11 mouse cellular contexts compared by ENCODE assay signal in genomic region chr3:97931310-97931885, GRCm38 (mm10). TPM values are rescaled to one million over a fixed set of nuclear protein-coding genes. Genes with fewer than 3 reads are reported as not detected.
A peak's percentile ranks its signal among the peaks of the same experiment; 100 is the strongest.
DNase-seq lines count a peak whose midpoint lies in the region; ATAC-seq and TF ChIP-seq lines count a peak whose summit lies in the region.
"Had no signal": no experiment of that assay in that cellular context is flagged by ENCODE, and none has a peak within 500 bp of the region (broad histone marks: within the 10 kb centered on the region; RNA-seq: fewer than 3 reads in every experiment).

No protein-coding gene starts in this region.

- H3K4me2 ChIP-seq in stomach, postnatal 0 days (replicated peaks; ENCODE audit: low read depth): no peak overlapping the region
- no peak overlapping the region for H3K4me2 ChIP-seq in neural tube, embryonic 15.5 days

- H3K4me3 ChIP-seq in left cerebral cortex, adult 2 months: no peak overlapping the region
- H3K4me3 ChIP-seq in bone marrow macrophage, adult 2 months (ENCODE audit: insufficient read depth, low read length): no peak overlapping the region
- no peak overlapping the region for H3K4me3 ChIP-seq in stomach, postnatal 0 days (ENCODE audit: low read depth, low read length)
- no peak overlapping the region for H3K4me3 ChIP-seq in neural tube, embryonic 15.5 days (replicated peaks)
- H3K4me3 ChIP-seq: hindbrain, embryonic 15.5 days had no signal

- H3K27me3 ChIP-seq in stomach, postnatal 0 days (ENCODE audit: control insufficient read depth, insufficient read depth, low read length): no peaks in the 10 kb centered on the region
- H3K27me3 ChIP-seq in neural tube, embryonic 15.5 days (replicated peaks): no peaks in the 10 kb centered on the region
- H3K27me3 ChIP-seq: hindbrain, embryonic 15.5 days had no signal

- TF ChIP-seq CTCF in left cerebral cortex, adult 2 months (IDR thresholded peaks at IDR 0.05): no peak
- no peak for TF ChIP-seq CTCF in bone marrow macrophage, adult 2 months (IDR thresholded peaks at IDR 0.05; ENCODE audit: low read depth, low read length)
- no peak for TF ChIP-seq CTCF in stomach, postnatal 0 days (IDR thresholded peaks at IDR 0.05; ENCODE audit: low read depth)

- no peaks in the 10 kb centered on the region for H3K9me3 ChIP-seq in stomach, postnatal 0 days (ENCODE audit: control insufficient read depth, low read length)
- H3K9me3 ChIP-seq in neural tube, embryonic 15.5 days (replicated peaks): no peaks in the 10 kb centered on the region
- H3K9me3 ChIP-seq: hindbrain, embryonic 15.5 days had no signal

- peak; percentile 31 to 49 for DNase-seq in left cerebral cortex, adult 2 months (ENCODE audit: extremely low spot score in 1 of 2, low spot score in 2 of 2)
- no peak for DNase-seq in left cerebral cortex, adult 11 months (ENCODE audit: low spot score)
- DNase-seq in stomach, postnatal 0 days (ENCODE audit: low spot score): no peak
- no peak for DNase-seq in retina, embryonic 14.5 days (ENCODE audit: low spot score)
- DNase-seq: cerebellum, adult 11-12 months; lung, embryonic 14.5 days had no signal

- TF ChIP-seq EP300 in stomach, postnatal 0 days (optimal IDR thresholded peaks at IDR 0.05): no peak

- peak; percentile 30 for ATAC-seq in granulocyte monocyte progenitor cell, adult 5-6 weeks (replicated peaks; ENCODE audit: poor library complexity, severe bottlenecking)
- peak; percentile 19; the same call in 1 of the 2 replicates for ATAC-seq in megakaryocyte progenitor cell, adult 5-6 weeks (replicated peaks; ENCODE audit: poor library complexity)
- no peak for ATAC-seq in stomach, postnatal 0 days (ENCODE audit: low FRiP score, low TSS enrichment)
- ATAC-seq in neural tube, embryonic 15.5 days (ENCODE audit: low FRiP score): no peak

- peaks cover 35% of the 10 kb centered on the region for H3K4me1 ChIP-seq in bone marrow macrophage, adult 2 months (ENCODE audit: control insufficient read depth, insufficient read depth, low read length)
- H3K4me1 ChIP-seq in stomach, postnatal 0 days (replicated peaks; ENCODE audit: control insufficient read depth, insufficient read depth): no peaks in the 10 kb centered on the region
- H3K4me1 ChIP-seq in neural tube, embryonic 15.5 days: peaks cover 33% of the 10 kb centered on the region

- TF ChIP-seq POLR2A in bone marrow macrophage, adult 2 months (IDR thresholded peaks at IDR 0.05; ENCODE audit: borderline replicate concordance, low read depth, low read length): no peak

- no peak overlapping the region for H3K9ac ChIP-seq in stomach, postnatal 0 days (ENCODE audit: low read length)
- H3K9ac ChIP-seq in neural tube, embryonic 15.5 days (replicated peaks): no peak overlapping the region
- H3K9ac ChIP-seq: hindbrain, embryonic 15.5 days had no signal

- intact Hi-C loops in left cerebral cortex, adult 2 months (cut with DNase I): no loop called here

- 0 out of 2 replicates have a peak overlapping the region, but pooled peaks have one; percentile 6 for H3K27ac ChIP-seq in left cerebral cortex, adult 2 months
- H3K27ac ChIP-seq in bone marrow macrophage, adult 2 months (ENCODE audit: insufficient read depth, low read depth, low read length): peak overlapping the region; percentile 78
- H3K27ac ChIP-seq in stomach, postnatal 0 days (replicated peaks): no peak overlapping the region
- no peak overlapping the region for H3K27ac ChIP-seq in neural tube, embryonic 15.5 days (replicated peaks)
- H3K27ac ChIP-seq: hindbrain, embryonic 15.5 days had no signal

- 72% methylated on average over 7 of the region's 7 CpGs for WGBS in stomach, postnatal 0 days
- WGBS in neural tube, embryonic 15.5 days: 68% methylated on average over 7 of the region's 7 CpGs

- no peaks in the 10 kb centered on the region for H3K36me3 ChIP-seq in stomach, postnatal 0 days (ENCODE audit: control insufficient read depth, insufficient read depth, low read length)
- no peaks in the 10 kb centered on the region for H3K36me3 ChIP-seq in neural tube, embryonic 15.5 days
- H3K36me3 ChIP-seq: hindbrain, embryonic 15.5 days had no signal

RNA-seq across cellular contexts. Expression of gene Sec22b, which starts 30.4 kb away (rescaled TPM):
- 10 to 100 TPM; 80.1 to 90.2 TPM for total RNA-seq in left cerebral cortex, adult 2 months (2021)
- 69.9 and 70.9 TPM in 2 replicates for polyA plus RNA-seq in bone marrow macrophage, adult 2 months (2012; ENCODE audit: insufficient read depth, insufficient read length, missing spikeins)
- total RNA-seq in granulocyte monocyte progenitor cell, adult 5-6 weeks (2014; fragmentation: Nextera tagmentation): 71.1 and 89.5 TPM in 2 replicates
- total RNA-seq in granulocyte monocyte progenitor cell, adult 5-6 weeks (2017): 83.2 and 100 TPM in 2 replicates
- 108 and 136 TPM in 2 replicates for total RNA-seq in megakaryocyte progenitor cell, adult 5-6 weeks (2015)
- total RNA-seq in megakaryocyte progenitor cell, adult 5-6 weeks (2017): 71.6 and 83.0 TPM in 2 replicates
- polyA plus RNA-seq in stomach, postnatal 0 days (2015; fragmentation: Nextera tagmentation; extraction: Ambion mirVana): 88.6 and 90.6 TPM in 2 replicates
- 93.9 and 97.1 TPM in 2 replicates for polyA plus RNA-seq in neural tube, embryonic 15.5 days (2015; fragmentation: Nextera tagmentation; extraction: Ambion mirVana)

RNA-seq across cellular contexts. Expression of gene Pde4dip, which starts 42.9 kb away (rescaled TPM):
- total RNA-seq in left cerebral cortex, adult 2 months (2021): 100 to 1,000 TPM; 224 to 246 TPM
- 14.8 and 16.6 TPM in 2 replicates for polyA plus RNA-seq in bone marrow macrophage, adult 2 months (2012; ENCODE audit: insufficient read depth, insufficient read length, missing spikeins)
- total RNA-seq in granulocyte monocyte progenitor cell, adult 5-6 weeks (2014; fragmentation: Nextera tagmentation): 5.0 and 8.1 TPM in 2 replicates
- total RNA-seq in granulocyte monocyte progenitor cell, adult 5-6 weeks (2017): 7.5 and 9.7 TPM in 2 replicates
- 4.7 and 4.8 TPM in 2 replicates for total RNA-seq in megakaryocyte progenitor cell, adult 5-6 weeks (2015)
- 6.7 and 7.8 TPM in 2 replicates for total RNA-seq in megakaryocyte progenitor cell, adult 5-6 weeks (2017)
- 9.3 and 9.9 TPM in 2 replicates for polyA plus RNA-seq in stomach, postnatal 0 days (2015; fragmentation: Nextera tagmentation; extraction: Ambion mirVana)
- polyA plus RNA-seq in neural tube, embryonic 15.5 days (2015; fragmentation: Nextera tagmentation; extraction: Ambion mirVana): 55.2 and 62.6 TPM in 2 replicates

Comparison
In these comparisons a context has a peak if more than half of its experiments do, and no peak if none do; other contexts are left out.
1. DNase-seq: peak in left cerebral cortex, adult 2 months (2 of 2); none in left cerebral cortex, adult 11 months (single experiment), stomach, postnatal 0 days (single experiment) and retina, embryonic 14.5 days (single experiment).
2. H3K27ac ChIP-seq: peak in left cerebral cortex, adult 2 months (single experiment) and bone marrow macrophage, adult 2 months (single experiment); none in stomach, postnatal 0 days (single experiment) and neural tube, embryonic 15.5 days (single experiment).
3. ATAC-seq: peak in granulocyte monocyte progenitor cell, adult 5-6 weeks (single experiment) and megakaryocyte progenitor cell, adult 5-6 weeks (single experiment); none in stomach, postnatal 0 days (single experiment) and neural tube, embryonic 15.5 days (single experiment).
4. RNA of gene Pde4dip, which starts 42.9 kb away (total RNA-seq): 224 to 246 TPM in left cerebral cortex, adult 2 months; 5.0 to 9.7 TPM in granulocyte monocyte progenitor cell, adult 5-6 weeks and 4.7 to 7.8 TPM in megakaryocyte progenitor cell, adult 5-6 weeks; every median in the first group is over 10 times any median in the second.